Mouse (Mus musculus): ENCODE measurements around the gene Sytl4. TPM values are rescaled to one million over a fixed set of nuclear protein-coding genes. Genes with fewer than 3 reads are reported as not detected.

Gene Sytl4
- polyA plus RNA-seq, 1 experiment from 2014 or later: 4.0 TPM

GRCm38 (mm10) chrX:133926760-133927159 is 54.9 kb downstream of the Sytl4 start:
- H3K9ac ChIP-seq: no peak overlapping the region
- no peaks in the 10 kb centered on the region for H3K9me3 ChIP-seq (replicated peaks)
- H3K27me3 ChIP-seq (replicated peaks): no peaks in the 10 kb centered on the region
- no peaks in the 10 kb centered on the region for H3K36me3 ChIP-seq
- H3K27ac ChIP-seq (ENCODE audit: poor library complexity, severe bottlenecking): no peak overlapping the region
- WGBS: 63% methylated on average over 5 of the region's 5 CpGs
- H3K4me2 ChIP-seq: no peak overlapping the region
- H3K4me1 ChIP-seq (replicated peaks): no peaks in the 10 kb centered on the region
- no peak for ATAC-seq (ENCODE audit: insufficient number of reproducible peaks, low FRiP score)
- no peak overlapping the region for H3K4me3 ChIP-seq

- Histone ChIP-seq H3K4me1 (replicated peaks) (no peaks in the 10 kb centered on the region), H3K4me3 (no peak overlapping the region), H3K9me3 (replicated peaks) (no peaks in the 10 kb centered on the region), H3K36me3 (no peaks in the 10 kb centered on the region), H3K27me3 (replicated peaks) (no peaks in the 10 kb centered on the region), H3K9ac (no peak overlapping the region), H3K4me2 (no peak overlapping the region), H3K27ac (ENCODE audit: poor library complexity, severe bottlenecking) (no peak overlapping the region)
- no peak for ATAC-seq (ENCODE audit: insufficient number of reproducible peaks, low FRiP score)
- 64% methylated on average over 4 of the region's 4 CpGs for WGBS
Observed at GRCm38 (mm10) chrX:133921187-133921586, 60.4 kb downstream of the Sytl4 start.

- Histone ChIP-seq H3K4me2 (peak overlapping the region; percentile 4; the same call in 1 of the 2 replicates), H3K9ac (no peak overlapping the region), H3K9me3 (replicated peaks) (no peaks in the 10 kb centered on the region), H3K27ac (ENCODE audit: poor library complexity, severe bottlenecking) (peak overlapping the region; percentile 88), H3K36me3 (no peaks in the 10 kb centered on the region), H3K4me3 (no peak overlapping the region), H3K27me3 (replicated peaks) (no peaks in the 10 kb centered on the region), H3K4me1 (replicated peaks) (peaks cover 18% of the 10 kb centered on the region)
- peak; percentile 83 for ATAC-seq (ENCODE audit: insufficient number of reproducible peaks, low FRiP score)
- WGBS: 32% methylated on average over 7 of the region's 7 CpGs
Observed at GRCm38 (mm10) chrX:133914219-133914618, 67.4 kb downstream of the Sytl4 start.

- no peak overlapping the region for H3K9ac ChIP-seq
- no peak for ATAC-seq (ENCODE audit: insufficient number of reproducible peaks, low FRiP score)
- no peaks in the 10 kb centered on the region for H3K9me3 ChIP-seq (replicated peaks)
- peaks cover 18% of the 10 kb centered on the region for H3K4me1 ChIP-seq (replicated peaks)
- 83% methylated on average over 3 of the region's 3 CpGs for WGBS
- no peak overlapping the region for H3K27ac ChIP-seq (ENCODE audit: poor library complexity, severe bottlenecking)
- H3K4me2 ChIP-seq: no peak overlapping the region
- H3K4me3 ChIP-seq: no peak overlapping the region
- no peaks in the 10 kb centered on the region for H3K36me3 ChIP-seq
- H3K27me3 ChIP-seq (replicated peaks): no peaks in the 10 kb centered on the region
Observed at GRCm38 (mm10) chrX:133913006-133913405, 68.6 kb downstream of the Sytl4 start.

GRCm38 (mm10) chrX:133911397-133912103 is 70.1 kb downstream of the Sytl4 start:
- ATAC-seq (ENCODE audit: insufficient number of reproducible peaks, low FRiP score): no peak
- H3K4me2 ChIP-seq: peak overlapping the region; percentile 24

GRCm38 (mm10) chrX:133908261-133908660 is 73.4 kb downstream of the Sytl4 start, which contains the start of gene Srpx2:
Gene Srpx2 (plus strand): TSS chrX:133908426.
- H3K27ac ChIP-seq (ENCODE audit: poor library complexity, severe bottlenecking): peak within 1 kb of the TSS; percentile 27; the same call in 1 of the 2 replicates
- H3K4me3 ChIP-seq: no peak within 1 kb of the TSS
- no peak for ATAC-seq (ENCODE audit: insufficient number of reproducible peaks, low FRiP score)
- peaks cover 9% of the 10 kb centered on the region; the same call in 1 of the 2 replicates for H3K4me1 ChIP-seq (replicated peaks)
- 25% methylated on average over 3 of the region's 3 CpGs for WGBS
- H3K9me3 ChIP-seq (replicated peaks): no peaks in the 10 kb centered on the region
- no peaks in the 10 kb centered on the region for H3K36me3 ChIP-seq
- 0 out of 2 replicates have a peak within 1 kb of the TSS, but pooled peaks have one; percentile 16 for H3K4me2 ChIP-seq
- H3K27me3 ChIP-seq (replicated peaks): no peaks in the 10 kb centered on the region
- H3K9ac ChIP-seq: no peak within 1 kb of the TSS

More at GRCm38 (mm10) chrX:133911397-133912103, 70.1 kb downstream of the Sytl4 start:
- no peaks in the 10 kb centered on the region for H3K27me3 ChIP-seq (replicated peaks)
- H3K27ac ChIP-seq (ENCODE audit: poor library complexity, severe bottlenecking): peak overlapping the region; percentile 68
- no peak overlapping the region for H3K9ac ChIP-seq
- H3K9me3 ChIP-seq (replicated peaks): no peaks in the 10 kb centered on the region
- H3K36me3 ChIP-seq: no peaks in the 10 kb centered on the region
- peaks cover 18% of the 10 kb centered on the region for H3K4me1 ChIP-seq (replicated peaks)
- WGBS: 18% methylated on average over 10 of the region's 10 CpGs
- H3K4me3 ChIP-seq: no peak overlapping the region

GRCm38 (mm10) chrX:133898014-133898542 is 83.5 kb downstream of the Sytl4 start, which contains the start of gene Tspan6:
Gene Tspan6 (minus strand): TSS chrX:133898429.
- Histone ChIP-seq H3K4me3 (peak within 1 kb of the TSS; percentile 65), H3K36me3 (peaks cover 6% of the 10 kb centered on the region; the same call in 1 of the 2 replicates), H3K27ac (ENCODE audit: poor library complexity, severe bottlenecking) (peak within 1 kb of the TSS; percentile 64; the same call in 1 of the 2 replicates), H3K27me3 (replicated peaks) (no peaks in the 10 kb centered on the region), H3K9me3 (replicated peaks) (no peaks in the 10 kb centered on the region), H3K9ac (peak within 1 kb of the TSS; percentile 85), H3K4me1 (replicated peaks) (0 out of 2 replicates have a peak, but pooled peaks cover 3% of the 10 kb centered on the region), H3K4me2 (peak within 1 kb of the TSS; percentile 71)
- WGBS: 22% methylated on average over 33 of the region's 33 CpGs
- peak; percentile 67 for ATAC-seq (ENCODE audit: insufficient number of reproducible peaks, low FRiP score)

GRCm38 (mm10) chrX:133888111-133888510 is 93.5 kb downstream of the Sytl4 start:
- no peak for ATAC-seq (ENCODE audit: insufficient number of reproducible peaks, low FRiP score)
- H3K4me2 ChIP-seq: no peak overlapping the region
- WGBS: 86% methylated on average over 5 of the region's 5 CpGs

GRCm38 (mm10) chrX:133887308-133887707 is 94.3 kb downstream of the Sytl4 start:
- Histone ChIP-seq H3K4me2 (no peak overlapping the region), H3K9ac (no peak overlapping the region), H3K9me3 (replicated peaks) (no peaks in the 10 kb centered on the region), H3K4me3 (no peak overlapping the region), H3K27ac (ENCODE audit: poor library complexity, severe bottlenecking) (no peak overlapping the region), H3K36me3 (peaks cover 12% of the 10 kb centered on the region), H3K4me1 (replicated peaks) (no peaks in the 10 kb centered on the region), H3K27me3 (replicated peaks) (no peaks in the 10 kb centered on the region)
- 87% methylated on average over 3 of the region's 3 CpGs for WGBS
- ATAC-seq (ENCODE audit: insufficient number of reproducible peaks, low FRiP score): no peak

More at GRCm38 (mm10) chrX:133888111-133888510, 93.5 kb downstream of the Sytl4 start:
- Histone ChIP-seq H3K27ac (ENCODE audit: poor library complexity, severe bottlenecking) (no peak overlapping the region), H3K27me3 (replicated peaks) (no peaks in the 10 kb centered on the region), H3K9ac (no peak overlapping the region), H3K4me1 (replicated peaks) (no peaks in the 10 kb centered on the region), H3K36me3 (peaks cover 12% of the 10 kb centered on the region), H3K9me3 (replicated peaks) (no peaks in the 10 kb centered on the region), H3K4me3 (no peak overlapping the region)
